Mouse (Mus musculus): ENCODE results near the gene Fam240a.

DNA sequence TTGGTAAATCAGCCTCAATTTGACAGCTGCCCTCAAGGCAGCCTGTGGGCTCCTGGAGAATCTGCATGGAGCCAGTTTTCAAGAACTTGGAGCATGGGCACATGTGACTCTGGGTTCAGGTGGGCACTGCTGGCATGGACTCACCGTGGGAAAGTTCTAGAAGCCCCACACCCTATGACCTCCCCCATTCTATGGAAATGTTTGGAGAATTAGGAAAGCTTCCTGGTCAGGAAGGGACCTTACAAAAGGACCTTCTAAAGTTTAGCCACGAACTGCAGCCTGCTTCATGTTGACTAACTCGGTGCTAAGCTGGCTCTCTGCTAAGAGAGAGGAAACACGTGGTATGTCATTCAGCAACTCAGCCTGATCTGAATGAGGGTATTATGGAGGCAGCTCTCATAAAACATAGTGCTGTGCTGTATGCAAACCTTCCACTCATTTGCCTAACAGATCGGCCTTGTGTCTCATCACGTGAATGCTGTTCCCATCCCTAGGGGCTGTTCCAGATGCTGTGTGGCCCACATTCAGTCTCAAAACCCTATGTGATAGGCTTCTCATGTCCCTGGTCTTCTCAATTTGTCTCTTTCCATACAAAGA, 7.2 kb downstream of the Fam240a start:
- TF ChIP-seq CTCF (IDR thresholded peaks at IDR 0.05; ENCODE audit: low read depth, low read length) (no peak), GATA2 (IDR thresholded peaks at IDR 0.05; ENCODE audit: borderline replicate concordance, low read depth, low read length) (no peak), GATA1 (IDR thresholded peaks at IDR 0.05; ENCODE audit: borderline replicate concordance, low read length) (no peak)
